Mouse (Mus musculus): ENCODE data around the gene Prkx. TPM values are rescaled to one million over a fixed set of nuclear protein-coding genes. Genes with fewer than 3 reads are reported as not detected.

The Prkx gene
- polyA plus RNA-seq (2014; fragmentation: Nextera tagmentation; extraction: Ambion mirVana): 6.4 and 6.6 TPM in 2 replicates

- peak within 1 kb of the TSS; percentile 58 for H3K4me3 ChIP-seq (ENCODE audit: low read depth, low read length)
- ATAC-seq (replicated peaks; ENCODE audit: low FRiP score) (peak; percentile 80), DNase-seq (ENCODE audit: low spot score) (peak; percentile 60)
- 22% methylated on average over 19 of the region's 19 CpGs for WGBS
- H3K4me1 ChIP-seq (replicated peaks; ENCODE audit: control insufficient read depth, insufficient read depth, low read length): no peaks in the 10 kb centered on the region
- H3K27me3 ChIP-seq (replicated peaks; ENCODE audit: control insufficient read depth, insufficient read depth, low read length): no peaks in the 10 kb centered on the region
- H3K9ac ChIP-seq (ENCODE audit: low read depth, low read length): peak within 1 kb of the TSS; percentile 58
- no peaks in the 10 kb centered on the region for H3K36me3 ChIP-seq (ENCODE audit: control insufficient read depth, insufficient read depth, low read length)
- H3K27ac ChIP-seq (ENCODE audit: low read depth, low read length): peak within 1 kb of the TSS; percentile 48
- no peaks in the 10 kb centered on the region for H3K9me3 ChIP-seq (ENCODE audit: control insufficient read depth, low read length)
- H3K4me2 ChIP-seq: peak within 1 kb of the TSS; percentile 77
Measured at GRCm38 (mm10) chrX:77796238-77796835, at the start of gene Prkx. TSS of gene Prkx (minus strand) at chrX:77796278.

DNA sequence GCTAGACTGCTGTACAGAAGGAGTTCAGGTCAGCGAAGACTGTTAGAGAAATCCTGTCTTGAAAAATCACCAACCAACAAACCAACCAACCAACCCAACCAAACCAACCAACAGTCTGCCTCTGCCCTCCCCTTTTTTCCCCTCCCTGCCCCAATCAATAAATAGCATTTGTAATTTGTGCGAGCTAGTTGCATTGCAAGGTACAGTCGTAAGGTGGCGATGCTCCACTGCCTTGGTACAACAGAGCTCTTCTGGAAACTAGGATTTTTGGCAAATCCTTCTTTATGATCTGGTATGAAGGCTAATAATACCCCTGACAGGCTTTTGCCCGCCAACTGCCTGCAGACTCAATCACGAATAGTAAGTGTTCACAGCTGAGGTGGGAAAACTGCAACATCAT, 16.0 kb upstream of the Prkx start:
- DNase-seq (ENCODE audit: low spot score): no peak
- H3K36me3 ChIP-seq (ENCODE audit: control insufficient read depth, insufficient read depth, low read length): no peaks in the 10 kb centered on the region
- no peaks in the 10 kb centered on the region for H3K4me1 ChIP-seq (replicated peaks; ENCODE audit: control insufficient read depth, insufficient read depth, low read length)
- H3K27ac ChIP-seq (ENCODE audit: low read depth, low read length): no peak overlapping the region
- no peaks in the 10 kb centered on the region for H3K27me3 ChIP-seq (replicated peaks; ENCODE audit: control insufficient read depth, insufficient read depth, low read length)
- H3K4me2 ChIP-seq: no peak overlapping the region
- no peak overlapping the region for H3K9ac ChIP-seq (ENCODE audit: low read depth, low read length)
- no peak overlapping the region for H3K4me3 ChIP-seq (ENCODE audit: low read depth, low read length)
- 57% methylated on average over 6 of the region's 6 CpGs for WGBS
- no peaks in the 10 kb centered on the region for H3K9me3 ChIP-seq (ENCODE audit: control insufficient read depth, low read length)
- ATAC-seq (replicated peaks; ENCODE audit: low FRiP score): no peak

GRCm38 (mm10) chrX:77810608-77811206, 14.6 kb upstream of the Prkx start:
- Histone ChIP-seq H3K9ac (ENCODE audit: low read depth, low read length) (peak overlapping the region; percentile 9; the same call in 1 of the 2 replicates), H3K9me3 (ENCODE audit: control insufficient read depth, low read length) (no peaks in the 10 kb centered on the region), H3K4me3 (ENCODE audit: low read depth, low read length) (peak overlapping the region; percentile 36), H3K4me2 (peak overlapping the region; percentile 57), H3K36me3 (ENCODE audit: control insufficient read depth, insufficient read depth, low read length) (no peaks in the 10 kb centered on the region), H3K27ac (ENCODE audit: low read depth, low read length) (no peak overlapping the region), H3K27me3 (replicated peaks; ENCODE audit: control insufficient read depth, insufficient read depth, low read length) (no peaks in the 10 kb centered on the region), H3K4me1 (replicated peaks; ENCODE audit: control insufficient read depth, insufficient read depth, low read length) (no peaks in the 10 kb centered on the region)
- WGBS: 15% methylated on average over 17 of the region's 17 CpGs
- DNase-seq (ENCODE audit: low spot score) (peak; percentile 48), ATAC-seq (replicated peaks; ENCODE audit: low FRiP score) (peak; percentile 73)

DNA sequence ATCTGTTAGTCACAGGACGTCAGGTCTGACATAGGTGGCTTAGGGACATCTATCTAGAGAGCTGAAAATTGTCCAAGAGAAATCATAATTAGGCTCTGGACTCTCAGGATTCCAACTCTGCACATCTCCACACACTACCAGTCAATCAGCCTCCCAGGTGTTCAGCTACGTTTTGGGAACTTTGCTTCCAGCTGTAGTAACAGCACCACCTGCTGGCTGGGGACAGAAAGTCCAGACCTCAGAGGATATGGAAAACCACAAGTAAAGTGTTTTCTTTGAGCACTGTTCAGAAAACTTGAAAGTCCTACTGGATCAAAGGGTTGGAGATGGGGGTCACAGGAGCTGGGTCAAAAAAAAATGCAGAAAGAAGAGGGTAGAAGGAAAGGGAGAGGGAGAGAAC, 12.5 kb upstream of the Prkx start:
- no peaks in the 10 kb centered on the region for H3K27me3 ChIP-seq (replicated peaks; ENCODE audit: control insufficient read depth, insufficient read depth, low read length)
- H3K9ac ChIP-seq (ENCODE audit: low read depth, low read length): no peak overlapping the region
- H3K4me1 ChIP-seq (replicated peaks; ENCODE audit: control insufficient read depth, insufficient read depth, low read length): no peaks in the 10 kb centered on the region
- DNase-seq (ENCODE audit: low spot score) (no peak), ATAC-seq (replicated peaks; ENCODE audit: low FRiP score) (no peak)
- H3K4me3 ChIP-seq (ENCODE audit: low read depth, low read length): no peak overlapping the region
- H3K27ac ChIP-seq (ENCODE audit: low read depth, low read length): no peak overlapping the region
- no peak overlapping the region for H3K4me2 ChIP-seq
- H3K36me3 ChIP-seq (ENCODE audit: control insufficient read depth, insufficient read depth, low read length): no peaks in the 10 kb centered on the region
- 25% methylated on average over 2 of the region's 2 CpGs for WGBS
- H3K9me3 ChIP-seq (ENCODE audit: control insufficient read depth, low read length): no peaks in the 10 kb centered on the region

- WGBS: 47% methylated on average over 2 of the region's 2 CpGs
Measured at GRCm38 (mm10) chrX:77802293-77802692, 6.2 kb upstream of the Prkx start.

GRCm38 (mm10) chrX:77801543-77801942, 5.5 kb upstream of the Prkx start:
- Histone ChIP-seq H3K36me3 (ENCODE audit: control insufficient read depth, insufficient read depth, low read length) (no peaks in the 10 kb centered on the region), H3K27me3 (replicated peaks; ENCODE audit: control insufficient read depth, insufficient read depth, low read length) (no peaks in the 10 kb centered on the region), H3K4me1 (replicated peaks; ENCODE audit: control insufficient read depth, insufficient read depth, low read length) (no peaks in the 10 kb centered on the region), H3K27ac (ENCODE audit: low read depth, low read length) (no peak overlapping the region), H3K4me3 (ENCODE audit: low read depth, low read length) (no peak overlapping the region), H3K9me3 (ENCODE audit: control insufficient read depth, low read length) (no peaks in the 10 kb centered on the region), H3K9ac (ENCODE audit: low read depth, low read length) (no peak overlapping the region), H3K4me2 (no peak overlapping the region)
- 33% methylated on average over 1 of the region's 1 CpGs for WGBS
- ATAC-seq (replicated peaks; ENCODE audit: low FRiP score) (no peak), DNase-seq (ENCODE audit: low spot score) (no peak)

More at GRCm38 (mm10) chrX:77802293-77802692, 6.2 kb upstream of the Prkx start:
- no peak overlapping the region for H3K9ac ChIP-seq (ENCODE audit: low read depth, low read length)
- DNase-seq (ENCODE audit: low spot score): no peak
- H3K36me3 ChIP-seq (ENCODE audit: control insufficient read depth, insufficient read depth, low read length): no peaks in the 10 kb centered on the region
- no peak overlapping the region for H3K4me3 ChIP-seq (ENCODE audit: low read depth, low read length)
- no peak for ATAC-seq (replicated peaks; ENCODE audit: low FRiP score)
- no peaks in the 10 kb centered on the region for H3K27me3 ChIP-seq (replicated peaks; ENCODE audit: control insufficient read depth, insufficient read depth, low read length)
- H3K4me1 ChIP-seq (replicated peaks; ENCODE audit: control insufficient read depth, insufficient read depth, low read length): no peaks in the 10 kb centered on the region
- H3K9me3 ChIP-seq (ENCODE audit: control insufficient read depth, low read length): no peaks in the 10 kb centered on the region
- H3K4me2 ChIP-seq: no peak overlapping the region
- H3K27ac ChIP-seq (ENCODE audit: low read depth, low read length): no peak overlapping the region

GRCm38 (mm10) chrX:77799554-77799953, 3.5 kb upstream of the Prkx start:
- H3K4me2 ChIP-seq: no peak overlapping the region
- 55% methylated on average over 3 of the region's 3 CpGs for WGBS
- ATAC-seq (replicated peaks; ENCODE audit: low FRiP score) (no peak), DNase-seq (ENCODE audit: low spot score) (no peak)
- H3K9me3 ChIP-seq (ENCODE audit: control insufficient read depth, low read length): no peaks in the 10 kb centered on the region
- no peaks in the 10 kb centered on the region for H3K27me3 ChIP-seq (replicated peaks; ENCODE audit: control insufficient read depth, insufficient read depth, low read length)
- H3K4me3 ChIP-seq (ENCODE audit: low read depth, low read length): no peak overlapping the region
- no peak overlapping the region for H3K27ac ChIP-seq (ENCODE audit: low read depth, low read length)
- H3K9ac ChIP-seq (ENCODE audit: low read depth, low read length): no peak overlapping the region
- H3K4me1 ChIP-seq (replicated peaks; ENCODE audit: control insufficient read depth, insufficient read depth, low read length): no peaks in the 10 kb centered on the region
- no peaks in the 10 kb centered on the region for H3K36me3 ChIP-seq (ENCODE audit: control insufficient read depth, insufficient read depth, low read length)

GRCm38 (mm10) chrX:77797801-77798200, 1.7 kb upstream of the Prkx start:
- DNase-seq (ENCODE audit: low spot score) (no peak), ATAC-seq (replicated peaks; ENCODE audit: low FRiP score) (no peak)
- Histone ChIP-seq H3K4me3 (ENCODE audit: low read depth, low read length) (no peak overlapping the region), H3K27ac (ENCODE audit: low read depth, low read length) (no peak overlapping the region), H3K4me2 (no peak overlapping the region), H3K4me1 (replicated peaks; ENCODE audit: control insufficient read depth, insufficient read depth, low read length) (no peaks in the 10 kb centered on the region), H3K36me3 (ENCODE audit: control insufficient read depth, insufficient read depth, low read length) (no peaks in the 10 kb centered on the region), H3K9ac (ENCODE audit: low read depth, low read length) (no peak overlapping the region), H3K27me3 (replicated peaks; ENCODE audit: control insufficient read depth, insufficient read depth, low read length) (no peaks in the 10 kb centered on the region), H3K9me3 (ENCODE audit: control insufficient read depth, low read length) (no peaks in the 10 kb centered on the region)

DNA sequence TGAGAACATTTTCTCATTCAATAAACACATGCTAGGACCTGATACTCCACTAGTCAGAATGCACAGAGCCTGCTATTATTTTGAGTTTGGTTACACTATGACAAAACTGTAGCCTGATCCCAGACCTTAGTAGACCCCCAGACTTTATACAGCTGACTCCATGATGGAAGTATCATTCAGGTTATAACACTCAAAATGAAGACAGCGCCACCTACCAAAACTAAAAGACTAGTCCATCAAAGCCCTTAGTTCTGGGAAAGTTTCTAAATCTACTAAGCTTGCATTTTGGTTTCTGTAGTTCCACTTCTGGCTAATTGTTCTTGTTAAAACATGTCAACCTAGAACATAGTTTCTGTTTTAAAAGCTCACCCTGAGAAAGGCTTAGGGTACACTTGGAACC, 838 bp upstream of the Prkx start:
- H3K27ac ChIP-seq (ENCODE audit: low read depth, low read length): no peak overlapping the region
- no peak overlapping the region for H3K9ac ChIP-seq (ENCODE audit: low read depth, low read length)
- H3K4me2 ChIP-seq: peak overlapping the region; percentile 70
- H3K4me1 ChIP-seq (replicated peaks; ENCODE audit: control insufficient read depth, insufficient read depth, low read length): no peaks in the 10 kb centered on the region
- no peak overlapping the region for H3K4me3 ChIP-seq (ENCODE audit: low read depth, low read length)
- 61% methylated on average over 1 of the region's 1 CpGs for WGBS
- no peaks in the 10 kb centered on the region for H3K27me3 ChIP-seq (replicated peaks; ENCODE audit: control insufficient read depth, insufficient read depth, low read length)
- H3K36me3 ChIP-seq (ENCODE audit: control insufficient read depth, insufficient read depth, low read length): no peaks in the 10 kb centered on the region
- DNase-seq (ENCODE audit: low spot score) (no peak), ATAC-seq (replicated peaks; ENCODE audit: low FRiP score) (no peak)
- no peaks in the 10 kb centered on the region for H3K9me3 ChIP-seq (ENCODE audit: control insufficient read depth, low read length)

Data from liver, embryonic 11.5 days (tissue).